Mouse (Mus musculus) thymus, postnatal 10 days (tissue): Measurements from ENCODE around the gene Gm21822.
"Not testable (repeated sequence)": the region's sequence is repeated elsewhere in the genome, so short reads cannot be mapped to it uniquely, and the experiment has no call there.

ENCODE experiments used
- DNase-seq, 2 experiments: peaks; one replicate each; pipeline ENCODE4 v3.0.0; 2021; ENCODE audit warnings: low spot score in 2 of 2

Gm21822 gene

GRCm38 (mm10) chrY:18654182-18654581 lies at the start of gene Gm21822:
TSS of gene Gm21822 (plus strand) at chrY:18654482.
- DNase-seq, result not testable (repeated sequence)
